Mouse (Mus musculus): ENCODE results near the gene Ccdc62. TPM values are rescaled to one million over a fixed set of nuclear protein-coding genes. Genes with fewer than 3 reads are reported as not detected.

Ccdc62 gene
- total and polyA plus RNA-seq, 3 experiments: 7.5 to 13.4 TPM; not detected in 1

GRCm38 (mm10) chr5:124006082-124006873, 75.8 kb downstream of the Ccdc62 start:
- H3K36me3 ChIP-seq (ENCODE audit: control insufficient read depth in 1 of 2, insufficient read depth in 2 of 2, low read length in 2 of 2): peaks cover 3 to 15% of the 10 kb centered on the region in 2 experiments
- DNase-seq (ENCODE audit: low read depth, low spot score): no peak

GRCm38 (mm10) chr5:124006891-124007491, 76.5 kb downstream of the Ccdc62 start:
- Histone ChIP-seq H3K4me3 (ENCODE audit: control insufficient read depth in 1 of 2, insufficient read depth in 1 of 2, low read depth in 2 of 2, low read length in 2 of 2) (no peak overlapping the region), H3K27me3 (ENCODE audit: control insufficient read depth in 1 of 2, insufficient read depth in 2 of 2, low read length in 2 of 2) (no peaks in the 10 kb centered on the region), H3K79me2 (ENCODE audit: control insufficient read depth, insufficient read depth, low read length, poor library complexity) (peaks cover 10% of the 10 kb centered on the region; the same call in 1 of the 2 replicates), H3K4me1 (ENCODE audit: control insufficient read depth in 1 of 2, insufficient read depth in 2 of 2, low read length in 2 of 2) (peaks cover 7 to 24% of the 10 kb centered on the region in 2 experiments), H3K9me3 (replicated peaks; ENCODE audit: insufficient read depth, low read length) (no peaks in the 10 kb centered on the region), H3K27ac (ENCODE audit: control insufficient read depth, low read depth, low read length) (no peak overlapping the region), H3K9ac (ENCODE audit: control insufficient read depth, low read depth, low read length, poor library complexity, severe bottlenecking) (no peak overlapping the region), H3K36me3 (ENCODE audit: control insufficient read depth in 1 of 2, insufficient read depth in 2 of 2, low read length in 2 of 2) (peaks cover 3 to 21% of the 10 kb centered on the region in 2 experiments)
- no peak for DNase-seq (ENCODE audit: low read depth, low spot score)
- TF ChIP-seq HCFC1 (IDR thresholded peaks at IDR 0.05; ENCODE audit: low read depth, low read length) (no peak), MXI1 (IDR thresholded peaks at IDR 0.05; ENCODE audit: low read depth, low read length) (no peak), TBP (IDR thresholded peaks at IDR 0.05; ENCODE audit: low read depth, low read length) (no peak), ZMIZ1 (IDR thresholded peaks at IDR 0.05; ENCODE audit: low read depth, low read length) (no peak), CHD1 (IDR thresholded peaks at IDR 0.05; ENCODE audit: low read depth, low read length) (no peak), TCF12 (IDR thresholded peaks at IDR 0.05; ENCODE audit: low read depth, low read length) (no peak)

More at GRCm38 (mm10) chr5:124006082-124006873, 75.8 kb downstream of the Ccdc62 start:
- Histone ChIP-seq H3K27me3 (ENCODE audit: control insufficient read depth in 1 of 2, insufficient read depth in 2 of 2, low read length in 2 of 2) (no peaks in the 10 kb centered on the region), H3K9me3 (replicated peaks; ENCODE audit: insufficient read depth, low read length) (no peaks in the 10 kb centered on the region), H3K27ac (ENCODE audit: control insufficient read depth, low read depth, low read length) (no peak overlapping the region), H3K79me2 (ENCODE audit: control insufficient read depth, insufficient read depth, low read length, poor library complexity) (peaks cover 3% of the 10 kb centered on the region; the same call in 1 of the 2 replicates), H3K9ac (ENCODE audit: control insufficient read depth, low read depth, low read length, poor library complexity, severe bottlenecking) (no peak overlapping the region), H3K4me3 (ENCODE audit: control insufficient read depth in 1 of 2, insufficient read depth in 1 of 2, low read depth in 2 of 2, low read length in 2 of 2) (no peak overlapping the region), H3K4me1 (ENCODE audit: control insufficient read depth in 1 of 2, insufficient read depth in 2 of 2, low read length in 2 of 2) (peaks cover under 1 to 16% of the 10 kb centered on the region in 2 experiments)
- no peak; a peak in 1 of 4 replicates for TF ChIP-seq POLR2A (IDR thresholded peaks at IDR 0.05; ENCODE audit: control insufficient read depth in 1 of 2, insufficient read depth in 1 of 2, low read depth in 1 of 2, low read length in 2 of 2, poor library complexity in 1 of 2)
- no peak; the same call in 1 of the 2 replicates for TF ChIP-seq POLR2AphosphoS5 (IDR thresholded peaks at IDR 0.05; ENCODE audit: borderline replicate concordance, low read depth, low read length)
- no peak for TF ChIP-seq HCFC1 (IDR thresholded peaks at IDR 0.05; ENCODE audit: low read depth, low read length)
- no peak for TF ChIP-seq POLR2AphosphoS2 (IDR thresholded peaks at IDR 0.05; ENCODE audit: low read length)
- TF ChIP-seq MEF2A (IDR thresholded peaks at IDR 0.05; ENCODE audit: extremely low read depth, insufficient replicate concordance, low read depth, low read length, poor library complexity, severe bottlenecking): no peak
- no peak for TF ChIP-seq E2F4 (IDR thresholded peaks at IDR 0.05; ENCODE audit: borderline replicate concordance, low read depth, low read length)
- TF ChIP-seq CHD2 (IDR thresholded peaks at IDR 0.05; ENCODE audit: low read length): no peak
- no peak for TF ChIP-seq TCF12 (IDR thresholded peaks at IDR 0.05; ENCODE audit: low read depth, low read length)
- no peak for TF ChIP-seq ZNF384 (IDR thresholded peaks at IDR 0.05; ENCODE audit: low read depth, low read length)
- TF ChIP-seq ZKSCAN1 (IDR thresholded peaks at IDR 0.05; ENCODE audit: low read depth, low read length): no peak
- no peak for TF ChIP-seq MAFK (IDR thresholded peaks at IDR 0.05; ENCODE audit: borderline replicate concordance, low read depth, low read length)
- TF ChIP-seq TAL1 (IDR thresholded peaks at IDR 0.05; ENCODE audit: low read length): no peak
- no peak for TF ChIP-seq EP300 (IDR thresholded peaks at IDR 0.05; ENCODE audit: low read depth in 1 of 2, low read length in 2 of 2)
- TF ChIP-seq MYB (IDR thresholded peaks at IDR 0.05; ENCODE audit: low read depth, low read length): no peak
- no peak for TF ChIP-seq ZC3H11A (IDR thresholded peaks at IDR 0.05; ENCODE audit: low read depth, low read length)
- no peak for TF ChIP-seq KAT2A (conservative IDR thresholded peaks at IDR 0.05; ENCODE audit: low read depth, low read length)
- TF ChIP-seq NELFE (IDR thresholded peaks at IDR 0.05; ENCODE audit: low read depth, low read length): no peak
- no peak for TF ChIP-seq SIN3A (IDR thresholded peaks at IDR 0.05; ENCODE audit: low read length)
- no peak for TF ChIP-seq GATA1 (IDR thresholded peaks at IDR 0.05; ENCODE audit: low read depth, low read length)

All from MEL (cell line).